Mouse (Mus musculus): ENCODE results near the gene Lars2. TPM values are rescaled to one million over a fixed set of nuclear protein-coding genes. Genes with fewer than 3 reads are reported as not detected.
A peak's percentile ranks its signal among the peaks of the same experiment; 100 is the strongest.

Lars2 gene
- total and polyA plus RNA-seq, 3 experiments: 5.1 to 15,188 (median 765) TPM

DNA sequence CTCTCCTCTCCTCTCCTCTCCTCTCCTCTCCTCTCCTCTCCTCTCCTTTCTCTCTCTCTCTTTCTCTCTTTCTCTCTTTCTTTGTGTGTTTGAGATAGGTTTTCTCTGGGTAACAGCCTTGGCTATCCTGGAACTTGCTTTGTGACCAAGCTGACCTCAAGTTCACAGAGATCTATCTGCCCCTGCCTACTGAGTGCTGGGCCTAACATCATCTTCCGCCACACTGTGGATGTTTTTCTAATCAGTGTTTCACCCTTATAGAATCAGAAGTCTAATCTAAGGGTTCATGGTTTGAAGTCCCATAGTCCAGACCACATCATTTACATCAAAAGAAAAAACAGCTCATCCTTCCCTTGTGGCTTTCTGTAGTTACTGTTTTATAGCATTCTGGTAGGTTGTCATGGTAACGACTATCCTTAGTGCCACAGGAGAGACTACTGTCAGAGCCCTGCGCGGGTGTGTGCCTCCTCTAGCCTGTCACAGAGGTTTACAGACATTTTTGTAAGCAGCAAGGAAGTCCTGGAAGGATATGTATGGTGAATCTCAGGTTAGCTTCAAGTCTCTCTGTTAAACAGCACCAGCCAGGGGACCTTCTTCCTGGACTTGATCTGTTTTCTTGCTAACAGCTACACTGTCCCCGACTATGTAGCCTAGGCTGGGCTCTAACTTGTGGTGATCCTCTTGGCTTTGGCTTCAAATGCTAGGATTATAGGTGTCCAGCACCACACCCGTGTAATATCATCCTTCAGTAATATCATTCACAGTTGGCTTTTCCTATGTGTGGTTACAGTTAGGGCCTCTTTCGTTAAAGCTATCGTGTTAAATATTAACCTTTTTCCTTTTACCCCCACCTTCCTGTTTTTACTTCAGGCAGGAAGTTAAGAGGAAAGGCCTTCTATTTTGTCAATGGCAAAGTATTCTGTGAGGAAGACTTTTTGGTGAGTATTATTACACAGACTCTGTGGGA, 143.2 kb downstream of the Lars2 start:
- Histone ChIP-seq H3K36me3 (replicated peaks in 1 of 2; ENCODE audit: control insufficient read depth in 1 of 2, insufficient read depth in 1 of 2, low read length in 1 of 2) (peaks cover 49 to 80% of the 10 kb centered on the region in 2 experiments), H3K4me2 (ENCODE audit: insufficient read depth, low read depth, poor library complexity, severe bottlenecking) (peak overlapping the region; percentile 29; the same call in 1 of the 2 replicates), H3K9me3 (replicated peaks; ENCODE audit: low read length) (no peaks in the 10 kb centered on the region), H3K4me3 (replicated peaks in 1 of 3; ENCODE audit: low read depth in 2 of 3, low read length in 2 of 3, poor library complexity in 1 of 3) (no peak overlapping the region), H3K79me2 (replicated peaks; ENCODE audit: control insufficient read depth, extremely low read depth, insufficient read depth, poor library complexity, severe bottlenecking) (peaks cover 11% of the 10 kb centered on the region), H3K27me3 (replicated peaks) (no peaks in the 10 kb centered on the region), H3K9ac (ENCODE audit: insufficient read depth, low read depth) (no peak overlapping the region), H3K27ac (ENCODE audit: insufficient read depth, low read depth) (peak overlapping the region; percentile 47; the same call in 1 of the 2 replicates), H3K4me1 (ENCODE audit: control insufficient read depth in 1 of 2, insufficient read depth in 2 of 2) (peaks cover 16 to 56% of the 10 kb centered on the region in 2 experiments)
- peak; percentile 93 for DNase-seq (ENCODE audit: extremely low read depth)
- in situ Hi-C loops (cut with MboI; ENCODE audit: low pct_ligation_motif_present, low pct_unique_long_range_greater_than_20kb, low sequenced_read_pairs) (no loop called here), dilution Hi-C loops (cut with MboI; ENCODE audit: extremely low pct_ligation_motif_present, extremely low pct_unique_long_range_greater_than_20kb, low sequenced_read_pairs) (no loop called here)
- TF ChIP-seq CHD2 (IDR thresholded peaks at IDR 0.05; ENCODE audit: low read length) (no peak), KAT2A (IDR thresholded peaks at IDR 0.05; ENCODE audit: insufficient replicate concordance, low read length) (no peak), GABPA (IDR thresholded peaks at IDR 0.05; ENCODE audit: insufficient replicate concordance, low read depth, low read length) (no peak), RCOR1 (conservative IDR thresholded peaks at IDR 0.05; ENCODE audit: low read depth, low read length) (no peak), CTCF (conservative IDR thresholded peaks at IDR 0.05 in 1 of 2, IDR thresholded peaks at IDR 0.05 in 1 of 2; ENCODE audit: low read depth in 2 of 2, low read length in 2 of 2) (no peak), NRF1 (IDR thresholded peaks at IDR 0.05; ENCODE audit: low read depth, low read length) (no peak), ZC3H11A (IDR thresholded peaks at IDR 0.05; ENCODE audit: low read depth, low read length) (no peak), EP300 (IDR thresholded peaks at IDR 0.05; ENCODE audit: low read length) (peak; percentile 52; the same call in 1 of the 2 replicates), ZNF384 (IDR thresholded peaks at IDR 0.05; ENCODE audit: low read depth, low read length) (peak; percentile 59), RAD21 (IDR thresholded peaks at IDR 0.05; ENCODE audit: low read depth, low read length) (no peak), MEF2A (IDR thresholded peaks at IDR 0.05; ENCODE audit: borderline replicate concordance, low read depth, low read length) (no peak), MXI1 (IDR thresholded peaks at IDR 0.05; ENCODE audit: low read depth, low read length) (peak; percentile 65; the same call in 1 of the 2 replicates), PAX5 (IDR thresholded peaks at IDR 0.05; ENCODE audit: low read length) (no peak), ETS1 (conservative IDR thresholded peaks at IDR 0.05; ENCODE audit: low read depth, low read length) (peak; percentile 26; the same call in 1 of the 2 replicates), ZMIZ1 (IDR thresholded peaks at IDR 0.05; ENCODE audit: low read depth, low read length) (no peak), NELFE (IDR thresholded peaks at IDR 0.05; ENCODE audit: low read depth, low read length) (no peak), HCFC1 (IDR thresholded peaks at IDR 0.05; ENCODE audit: low read depth, low read length) (no peak)

DNA sequence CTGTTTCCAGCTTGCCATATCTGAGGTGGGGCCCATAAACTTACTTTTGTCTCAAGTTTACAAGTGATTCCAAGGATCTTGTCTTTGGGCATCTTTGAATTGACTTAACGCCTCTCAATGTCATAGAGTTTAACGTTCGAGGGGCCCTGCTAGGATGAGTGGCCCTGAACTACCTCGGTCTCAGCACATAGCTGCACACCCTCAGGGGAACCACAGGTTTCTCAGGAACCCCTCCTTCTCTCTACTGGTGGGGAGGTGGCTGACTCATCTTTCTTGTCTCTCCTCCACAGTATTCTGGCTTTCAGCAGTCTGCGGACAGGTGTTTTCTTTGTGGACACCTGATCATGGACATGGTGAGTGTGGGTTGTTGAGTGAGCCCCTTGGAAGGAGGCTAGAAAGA, 144.2 kb downstream of the Lars2 start:
- peaks cover 11% of the 10 kb centered on the region for H3K79me2 ChIP-seq (replicated peaks; ENCODE audit: control insufficient read depth, extremely low read depth, insufficient read depth, poor library complexity, severe bottlenecking)
- H3K36me3 ChIP-seq (replicated peaks in 1 of 2; ENCODE audit: control insufficient read depth in 1 of 2, insufficient read depth in 1 of 2, low read length in 1 of 2): peaks cover 43 to 81% of the 10 kb centered on the region in 2 experiments
- in situ Hi-C loops (cut with MboI; ENCODE audit: low pct_ligation_motif_present, low pct_unique_long_range_greater_than_20kb, low sequenced_read_pairs): no loop called here
- H3K4me1 ChIP-seq (ENCODE audit: control insufficient read depth in 1 of 2, insufficient read depth in 2 of 2): peaks cover 13 to 46% of the 10 kb centered on the region in 2 experiments
- no peak for DNase-seq (ENCODE audit: extremely low read depth)
- H3K27me3 ChIP-seq (replicated peaks): no peaks in the 10 kb centered on the region
- no peak overlapping the region for H3K4me3 ChIP-seq (replicated peaks in 1 of 3; ENCODE audit: low read depth in 2 of 3, low read length in 2 of 3, poor library complexity in 1 of 3)
- dilution Hi-C loops (cut with MboI; ENCODE audit: extremely low pct_ligation_motif_present, extremely low pct_unique_long_range_greater_than_20kb, low sequenced_read_pairs): no loop called here
- no peak overlapping the region for H3K4me2 ChIP-seq (ENCODE audit: insufficient read depth, low read depth, poor library complexity, severe bottlenecking)
- no peak overlapping the region for H3K9ac ChIP-seq (ENCODE audit: insufficient read depth, low read depth)
- H3K27ac ChIP-seq (ENCODE audit: insufficient read depth, low read depth): no peak overlapping the region
- no peak for TF ChIP-seq PAX5 (IDR thresholded peaks at IDR 0.05; ENCODE audit: low read length)
- TF ChIP-seq ZMIZ1 (IDR thresholded peaks at IDR 0.05; ENCODE audit: low read depth, low read length): no peak
- no peak for TF ChIP-seq POLR2A (IDR thresholded peaks at IDR 0.05; ENCODE audit: low read depth, low read length)
- no peak for TF ChIP-seq KAT2A (IDR thresholded peaks at IDR 0.05; ENCODE audit: insufficient replicate concordance, low read length)
- TF ChIP-seq EP300 (IDR thresholded peaks at IDR 0.05; ENCODE audit: low read length): no peak
- no peak for TF ChIP-seq JUND (conservative IDR thresholded peaks at IDR 0.05; ENCODE audit: low read depth, low read length)
- no peak for TF ChIP-seq BHLHE40 (IDR thresholded peaks at IDR 0.05; ENCODE audit: low read depth, low read length)
- no peak for TF ChIP-seq SMC3 (IDR thresholded peaks at IDR 0.05; ENCODE audit: low read depth, low read length)
- no peak for TF ChIP-seq JUN (IDR thresholded peaks at IDR 0.05; ENCODE audit: insufficient read depth, low read depth, low read length)
- no peak for TF ChIP-seq MYC (IDR thresholded peaks at IDR 0.05; ENCODE audit: low read depth, low read length)
- no peak for TF ChIP-seq MAFK (IDR thresholded peaks at IDR 0.05; ENCODE audit: insufficient replicate concordance, low read length)
- no peak for TF ChIP-seq MEF2A (IDR thresholded peaks at IDR 0.05; ENCODE audit: borderline replicate concordance, low read depth, low read length)
- TF ChIP-seq GABPA (IDR thresholded peaks at IDR 0.05; ENCODE audit: insufficient replicate concordance, low read depth, low read length): no peak
- TF ChIP-seq TBP (conservative IDR thresholded peaks at IDR 0.05; ENCODE audit: low read depth, low read length): no peak
- no peak for TF ChIP-seq NRF1 (IDR thresholded peaks at IDR 0.05; ENCODE audit: low read depth, low read length)
- no peak for TF ChIP-seq RCOR1 (conservative IDR thresholded peaks at IDR 0.05; ENCODE audit: low read depth, low read length)
- no peak for TF ChIP-seq SIN3A (IDR thresholded peaks at IDR 0.05; ENCODE audit: low read length)
- no peaks in the 10 kb centered on the region for H3K9me3 ChIP-seq (replicated peaks; ENCODE audit: low read length)

All from CH12.LX (cell line).